Mouse (Mus musculus) mouse trophoblast stem cell (cell line): ENCODE measurements around the gene Epb41l3.

Experiments
- in situ Hi-C, 2 experiments: fragments of 300-500 bp; cut with MseI, MboI; formaldehyde crosslinking; loops; 2 replicates in 1 of 2; 3 replicates in 1 of 2; pipeline ENCODE4 v1.15.1; 2025

Epb41l3 gene

GRCm38 (mm10) chr17:69181560-69182316 is 106.3 kb downstream of the Epb41l3 start:
- in situ Hi-C loops = no loop called here

GRCm38 (mm10) chr17:69187794-69188193 is 112.3 kb downstream of the Epb41l3 start:
- in situ Hi-C loops = no loop called here

GRCm38 (mm10) chr17:69192863-69193493 is 117.5 kb downstream of the Epb41l3 start:
- in situ Hi-C loops = no loop called here

- in situ Hi-C loops = no loop called here
These were observed 119.1 kb downstream of the Epb41l3 start for GRCm38 (mm10) chr17:69194599-69194998.

GRCm38 (mm10) chr17:69195758-69196157 is 120.3 kb downstream of the Epb41l3 start:
- in situ Hi-C loops = no loop called here

- in situ Hi-C loops = no loop called here
These were observed 121.2 kb downstream of the Epb41l3 start for GRCm38 (mm10) chr17:69196656-69197055.

- in situ Hi-C loops = no loop called here
These were observed 123.3 kb downstream of the Epb41l3 start for GRCm38 (mm10) chr17:69198805-69199204.

GRCm38 (mm10) chr17:69199827-69200226 is 124.3 kb downstream of the Epb41l3 start:
- in situ Hi-C loops = no loop called here

- in situ Hi-C loops = no loop called here
These were observed 125.5 kb downstream of the Epb41l3 start for GRCm38 (mm10) chr17:69200936-69201335.

GRCm38 (mm10) chr17:69205282-69205999 is 130.0 kb downstream of the Epb41l3 start:
- in situ Hi-C loops = no loop called here

GRCm38 (mm10) chr17:69207562-69208312 is 132.3 kb downstream of the Epb41l3 start:
- in situ Hi-C loops = no loop called here

GRCm38 (mm10) chr17:69211065-69211464 is 135.6 kb downstream of the Epb41l3 start:
- in situ Hi-C loops = no loop called here

GRCm38 (mm10) chr17:69216120-69216519 is 140.6 kb downstream of the Epb41l3 start:
- in situ Hi-C loops = no loop called here

- in situ Hi-C loops = no loop called here
These were observed 145.4 kb downstream of the Epb41l3 start for GRCm38 (mm10) chr17:69220849-69221248.

GRCm38 (mm10) chr17:69221377-69221776 is 145.9 kb downstream of the Epb41l3 start:
- in situ Hi-C loops = no loop called here

GRCm38 (mm10) chr17:69221966-69222692 is 146.6 kb downstream of the Epb41l3 start:
- in situ Hi-C loops = no loop called here

GRCm38 (mm10) chr17:69225996-69226395 is 150.5 kb downstream of the Epb41l3 start:
- in situ Hi-C loops = no loop called here

GRCm38 (mm10) chr17:69227426-69228014 is 152.0 kb downstream of the Epb41l3 start:
- in situ Hi-C loops = no loop called here

- in situ Hi-C loops = no loop called here
These were observed 154.0 kb downstream of the Epb41l3 start for GRCm38 (mm10) chr17:69229451-69229850.

- in situ Hi-C loops = no loop called here
These were observed 154.7 kb downstream of the Epb41l3 start for GRCm38 (mm10) chr17:69230131-69230621.

- in situ Hi-C loops = no loop called here
These were observed 155.9 kb downstream of the Epb41l3 start for GRCm38 (mm10) chr17:69231360-69231759.
